In genomic region chr6:34493327-34494095, GRCm38 (mm10) we compare ENCODE assay signal across 12 mouse cellular contexts. TPM values are rescaled to one million over a fixed set of nuclear protein-coding genes. Genes with fewer than 3 reads are reported as not detected.
DNase-seq lines count a peak whose midpoint lies in the region; ATAC-seq and TF ChIP-seq lines count a peak whose summit lies in the region.
"Had no signal": no experiment of that assay in that cellular context is flagged by ENCODE, and none has a peak within 500 bp of the region (broad histone marks: within the 10 kb centered on the region; RNA-seq: fewer than 3 reads in every experiment).

No protein-coding gene starts in this region.

- H3K4me1 ChIP-seq in hindbrain, embryonic 12.5 days: peaks cover 19% of the 10 kb centered on the region
- H3K4me1 ChIP-seq in hindbrain, embryonic 11.5 days (replicated peaks; ENCODE audit: control insufficient read depth, insufficient read depth, low read length): no peaks in the 10 kb centered on the region
- peaks cover 27% of the 10 kb centered on the region for H3K4me1 ChIP-seq in megakaryocyte, embryonic 14.5 days
- H3K4me1 ChIP-seq in embryonic facial prominence, embryonic 14.5 days (ENCODE audit: control insufficient read depth, insufficient read depth, low read length): peaks cover 26% of the 10 kb centered on the region
- no peaks in the 10 kb centered on the region for H3K4me1 ChIP-seq in stomach, postnatal 0 days (replicated peaks; ENCODE audit: control insufficient read depth, insufficient read depth)
- H3K4me1 ChIP-seq in heart, embryonic 11.5 days (ENCODE audit: control insufficient read depth, insufficient read depth, low read length): peaks cover 8% of the 10 kb centered on the region; the same call in 1 of the 2 replicates
- H3K4me1 ChIP-seq: midbrain, embryonic 15.5 days had no signal

- DNase-seq in hindbrain, embryonic 11.5 days (ENCODE audit: low spot score): no peak
- peak; percentile 83 for DNase-seq in embryonic facial prominence, embryonic 14.5 days (ENCODE audit: low spot score)
- DNase-seq in stomach, postnatal 0 days (ENCODE audit: low spot score): peak; percentile 46
- no peak for DNase-seq in adrenal gland, adult 2 months
- DNase-seq: cerebellum, postnatal 14 days; thymus, postnatal 25 days had no signal

- ATAC-seq in hindbrain, embryonic 12.5 days (ENCODE audit: low FRiP score): peak; percentile 29; the same call in 1 of the 2 replicates
- no peak for ATAC-seq in hindbrain, embryonic 11.5 days (ENCODE audit: low FRiP score)
- no peak for ATAC-seq in megakaryocyte, adult 5-6 weeks (ENCODE audit: poor library complexity, severe bottlenecking)
- peak; percentile 90 for ATAC-seq in embryonic facial prominence, embryonic 14.5 days (ENCODE audit: low read depth)
- ATAC-seq in stomach, postnatal 0 days (ENCODE audit: low FRiP score, low TSS enrichment): peak; percentile 69; the same call in 1 of the 2 replicates
- no peak for ATAC-seq in heart, embryonic 11.5 days (replicated peaks; ENCODE audit: insufficient number of reproducible peaks, low FRiP score, low TSS enrichment)
- ATAC-seq: midbrain, embryonic 15.5 days had no signal

- WGBS in hindbrain, embryonic 12.5 days: 77% methylated on average over 21 of the region's 21 CpGs
- 85% methylated on average over 21 of the region's 21 CpGs for WGBS in hindbrain, embryonic 11.5 days
- whole genome bisulfite sequencing in embryonic facial prominence, embryonic 14.5 days: 67% methylated on average over 21 of the region's 21 CpGs
- WGBS in stomach, postnatal 0 days: 75% methylated on average over 21 of the region's 21 CpGs
- WGBS in heart, embryonic 11.5 days (ENCODE audit: insufficient replicate concordance): 89% methylated on average over 21 of the region's 21 CpGs

- no peaks in the 10 kb centered on the region for H3K9me3 ChIP-seq in hindbrain, embryonic 12.5 days (replicated peaks)
- no peaks in the 10 kb centered on the region for H3K9me3 ChIP-seq in hindbrain, embryonic 11.5 days (ENCODE audit: control insufficient read depth, low read length)
- H3K9me3 ChIP-seq in megakaryocyte, embryonic 14.5 days: no peaks in the 10 kb centered on the region
- H3K9me3 ChIP-seq in embryonic facial prominence, embryonic 14.5 days (ENCODE audit: control insufficient read depth, low read length): no peaks in the 10 kb centered on the region
- no peaks in the 10 kb centered on the region for H3K9me3 ChIP-seq in stomach, postnatal 0 days (ENCODE audit: control insufficient read depth, low read length)
- H3K9me3 ChIP-seq in heart, embryonic 11.5 days (replicated peaks; ENCODE audit: control insufficient read depth, low read length): no peaks in the 10 kb centered on the region
- H3K9me3 ChIP-seq: forebrain, embryonic 12.5 days; midbrain, embryonic 15.5 days had no signal

- TF ChIP-seq EP300 in stomach, postnatal 0 days (optimal IDR thresholded peaks at IDR 0.05): no peak

- H3K27ac ChIP-seq in hindbrain, embryonic 12.5 days: peak overlapping the region; percentile 40
- H3K27ac ChIP-seq in hindbrain, embryonic 11.5 days (ENCODE audit: low read depth, low read length): no peak overlapping the region
- H3K27ac ChIP-seq in embryonic facial prominence, embryonic 14.5 days (replicated peaks; ENCODE audit: low read depth, low read length): no peak overlapping the region
- peak overlapping the region; percentile 59; the same call in 1 of the 2 replicates for H3K27ac ChIP-seq in stomach, postnatal 0 days (replicated peaks)
- no peak overlapping the region for H3K27ac ChIP-seq in heart, embryonic 11.5 days (ENCODE audit: low read depth, low read length)
- H3K27ac ChIP-seq: forebrain, embryonic 12.5 days; midbrain, embryonic 15.5 days had no signal

- no peaks in the 10 kb centered on the region for H3K27me3 ChIP-seq in hindbrain, embryonic 12.5 days
- H3K27me3 ChIP-seq in hindbrain, embryonic 11.5 days (ENCODE audit: control insufficient read depth, insufficient read depth, low read length): no peaks in the 10 kb centered on the region
- H3K27me3 ChIP-seq in megakaryocyte, embryonic 14.5 days (replicated peaks): no peaks in the 10 kb centered on the region
- H3K27me3 ChIP-seq in embryonic facial prominence, embryonic 14.5 days (replicated peaks; ENCODE audit: control insufficient read depth, insufficient read depth, low read length): no peaks in the 10 kb centered on the region
- H3K27me3 ChIP-seq in stomach, postnatal 0 days (ENCODE audit: control insufficient read depth, insufficient read depth, low read length): no peaks in the 10 kb centered on the region
- H3K27me3 ChIP-seq in heart, embryonic 11.5 days (ENCODE audit: control insufficient read depth, insufficient read depth, low read length): no peaks in the 10 kb centered on the region
- H3K27me3 ChIP-seq: forebrain, embryonic 12.5 days; midbrain, embryonic 15.5 days had no signal

- H3K36me3 ChIP-seq in hindbrain, embryonic 12.5 days: peaks cover 8% of the 10 kb centered on the region
- no peaks in the 10 kb centered on the region for H3K36me3 ChIP-seq in hindbrain, embryonic 11.5 days (ENCODE audit: control insufficient read depth, insufficient read depth, low read length)
- H3K36me3 ChIP-seq in megakaryocyte, embryonic 14.5 days (replicated peaks; ENCODE audit: low read length): peaks cover 35% of the 10 kb centered on the region
- H3K36me3 ChIP-seq in embryonic facial prominence, embryonic 14.5 days (ENCODE audit: control insufficient read depth, insufficient read depth, low read length): peaks cover 6% of the 10 kb centered on the region
- no peaks in the 10 kb centered on the region for H3K36me3 ChIP-seq in stomach, postnatal 0 days (ENCODE audit: control insufficient read depth, insufficient read depth, low read length)
- no peaks in the 10 kb centered on the region for H3K36me3 ChIP-seq in heart, embryonic 11.5 days (ENCODE audit: control insufficient read depth, insufficient read depth, low read length)

- no peak overlapping the region for H3K4me2 ChIP-seq in hindbrain, embryonic 12.5 days (replicated peaks)
- H3K4me2 ChIP-seq in hindbrain, embryonic 11.5 days (replicated peaks; ENCODE audit: low read depth, low read length): no peak overlapping the region
- H3K4me2 ChIP-seq in embryonic facial prominence, embryonic 14.5 days (ENCODE audit: low read depth, low read length): 0 out of 2 replicates have a peak overlapping the region, but pooled peaks have one; percentile 16
- H3K4me2 ChIP-seq in stomach, postnatal 0 days (replicated peaks; ENCODE audit: low read depth): no peak overlapping the region
- H3K4me2 ChIP-seq in heart, embryonic 11.5 days: no peak overlapping the region
- H3K4me2 ChIP-seq: forebrain, embryonic 12.5 days; midbrain, embryonic 15.5 days had no signal

- TF ChIP-seq CTCF in stomach, postnatal 0 days (IDR thresholded peaks at IDR 0.05; ENCODE audit: low read depth): no peak

- H3K4me3 ChIP-seq in hindbrain, embryonic 12.5 days: no peak overlapping the region
- H3K4me3 ChIP-seq in hindbrain, embryonic 11.5 days (ENCODE audit: low read depth, low read length): no peak overlapping the region
- H3K4me3 ChIP-seq in megakaryocyte, embryonic 14.5 days (replicated peaks): peak overlapping the region; percentile 40
- no peak overlapping the region for H3K4me3 ChIP-seq in embryonic facial prominence, embryonic 14.5 days (ENCODE audit: low read depth, low read length)
- H3K4me3 ChIP-seq in stomach, postnatal 0 days (ENCODE audit: low read depth, low read length): no peak overlapping the region
- no peak overlapping the region for H3K4me3 ChIP-seq in heart, embryonic 11.5 days (ENCODE audit: low read depth, low read length)
- H3K4me3 ChIP-seq: forebrain, embryonic 12.5 days; midbrain, embryonic 15.5 days had no signal

- H3K9ac ChIP-seq in hindbrain, embryonic 12.5 days: no peak overlapping the region
- H3K9ac ChIP-seq in hindbrain, embryonic 11.5 days (ENCODE audit: low read depth, low read length): no peak overlapping the region
- no peak overlapping the region for H3K9ac ChIP-seq in embryonic facial prominence, embryonic 14.5 days (ENCODE audit: low read depth, low read length)
- no peak overlapping the region for H3K9ac ChIP-seq in stomach, postnatal 0 days (ENCODE audit: low read length)
- no peak overlapping the region for H3K9ac ChIP-seq in heart, embryonic 11.5 days (ENCODE audit: low read depth, low read length)
- H3K9ac ChIP-seq: forebrain, embryonic 12.5 days; midbrain, embryonic 15.5 days had no signal

RNA-seq across cellular contexts. Expression of gene Bpgm, which starts 17.5 kb away (rescaled TPM):
- 70.5 and 82.4 TPM in 2 replicates for polyA plus RNA-seq in hindbrain, embryonic 12.5 days (2016; fragmentation: Nextera tagmentation; extraction: Ambion mirVana)
- 60.6 and 70.0 TPM in 2 replicates for polyA plus RNA-seq in hindbrain, embryonic 11.5 days (2014; fragmentation: Nextera tagmentation; extraction: Ambion mirVana)
- polyA plus RNA-seq in megakaryocyte, embryonic 14.5 days (2012; ENCODE audit: insufficient read depth, low replicate concordance): 2.8 TPM in 1 of 2 replicates, not detected in the other
- 2.4 and 4.1 TPM in 2 replicates for total RNA-seq in megakaryocyte, adult 5-6 weeks (2015)
- 10.8 and 12.4 TPM in 2 replicates for total RNA-seq in megakaryocyte, adult 5-6 weeks (2017)
- polyA plus RNA-seq in embryonic facial prominence, embryonic 14.5 days (2014; fragmentation: Nextera tagmentation; extraction: Ambion mirVana): 46.5 and 48.7 TPM in 2 replicates
- polyA plus RNA-seq in stomach, postnatal 0 days (2015; fragmentation: Nextera tagmentation; extraction: Ambion mirVana): 25.5 and 30.1 TPM in 2 replicates
- 10 to 100 TPM; 21.7 to 34.7 TPM for total RNA-seq in adrenal gland, adult 2 months (2021)
- polyA plus RNA-seq in adrenal gland, adult 2 months (2012; rRNA removed): 3.9 and 4.1 TPM in 2 replicates
- polyA plus RNA-seq in heart, embryonic 11.5 days (2014; fragmentation: Nextera tagmentation; extraction: Ambion mirVana): 57.6 and 58.8 TPM in 2 replicates

Comparison
In these comparisons a context has a peak if more than half of its experiments do, and no peak if none do; other contexts are left out.
1. ATAC-seq: peak in hindbrain, embryonic 12.5 days (single experiment), embryonic facial prominence, embryonic 14.5 days (single experiment) and stomach, postnatal 0 days (single experiment); none in hindbrain, embryonic 11.5 days (single experiment), megakaryocyte, adult 5-6 weeks (single experiment) and heart, embryonic 11.5 days (single experiment).
2. H3K27ac ChIP-seq: peak in hindbrain, embryonic 12.5 days (single experiment) and stomach, postnatal 0 days (single experiment); none in hindbrain, embryonic 11.5 days (single experiment), embryonic facial prominence, embryonic 14.5 days (single experiment) and heart, embryonic 11.5 days (single experiment).
3. DNase-seq: peak in embryonic facial prominence, embryonic 14.5 days (single experiment) and stomach, postnatal 0 days (single experiment); none in hindbrain, embryonic 11.5 days (single experiment) and adrenal gland, adult 2 months (single experiment).